Mouse (Mus musculus) induced T-regulatory cell, adult 2 months (primary cell): ENCODE results near the gene Bola1.
"Not testable (repeated sequence)": the region's sequence is repeated elsewhere in the genome, so short reads cannot be mapped to it uniquely, and the experiment has no call there.

ENCODE experiments used
- DNase-seq: peaks from one replicate; pipeline ENCODE4 v3.0.0-alpha.2; 2012; ENCODE audit warnings: low read depth

Gene Bola1

GRCm38 (mm10) chr3:96219661-96220130, at the start of gene Bola1, which contains the start of gene Hist2h2ab:
Gene Bola1 (minus strand): TSS chr3:96219709.
Gene Hist2h2ab (plus strand): TSS chr3:96219865.
- peak; percentile 92 for DNase-seq

GRCm38 (mm10) chr3:96268776-96269378, 49.4 kb upstream of the Bola1 start:
- not testable (repeated sequence) for DNase-seq

GRCm38 (mm10) chr3:96268051-96268775, 48.7 kb upstream of the Bola1 start, which contains the start of gene Hist2h3b:
Gene Hist2h3b (plus strand): TSS chr3:96268654.
- peak; percentile 88 for DNase-seq

GRCm38 (mm10) chr3:96267541-96267940, 48.0 kb upstream of the Bola1 start:
- DNase-seq: no peak

- DNase-seq: no peak
These were observed 46.7 kb upstream of the Bola1 start for GRCm38 (mm10) chr3:96266132-96266710.

GRCm38 (mm10) chr3:96264404-96264949, 45.0 kb upstream of the Bola1 start:
- DNase-seq: no peak

GRCm38 (mm10) chr3:96263558-96264403, 44.3 kb upstream of the Bola1 start:
- DNase-seq: no peak

GRCm38 (mm10) chr3:96262979-96263550, 43.6 kb upstream of the Bola1 start, which contains the start of gene Hist2h4:
Gene Hist2h4 (minus strand): TSS chr3:96263311.
- peak; percentile 98 for DNase-seq

GRCm38 (mm10) chr3:96262216-96262875, 42.8 kb upstream of the Bola1 start:
- DNase-seq: peak; percentile 84

- DNase-seq: no peak
These were observed 42.1 kb upstream of the Bola1 start for GRCm38 (mm10) chr3:96261623-96262022.

GRCm38 (mm10) chr3:96260220-96260619, 40.7 kb upstream of the Bola1 start:
- no peak for DNase-seq

- no peak for DNase-seq
These were observed 37.7 kb upstream of the Bola1 start for GRCm38 (mm10) chr3:96257190-96257589.

- DNase-seq: peak; percentile 57
These were observed 36.6 kb upstream of the Bola1 start for GRCm38 (mm10) chr3:96255926-96256593.

- no peak for DNase-seq
These were observed 35.3 kb upstream of the Bola1 start for GRCm38 (mm10) chr3:96254683-96255355.

- peak; percentile 14 for DNase-seq
These were observed 32.3 kb upstream of the Bola1 start for GRCm38 (mm10) chr3:96251787-96252186.

- peak; percentile 5 for DNase-seq
These were observed 31.4 kb upstream of the Bola1 start for GRCm38 (mm10) chr3:96250890-96251289.

- DNase-seq: no peak
These were observed 29.5 kb upstream of the Bola1 start for GRCm38 (mm10) chr3:96249034-96249345.

GRCm38 (mm10) chr3:96248141-96249033, 28.9 kb upstream of the Bola1 start:
- DNase-seq: peak; percentile 22
